Mouse (Mus musculus) limb, embryonic 14.5 days (tissue): ENCODE measurements around the gene Lypla2. TPM values are rescaled to one million over a fixed set of nuclear protein-coding genes. Genes with fewer than 3 reads are reported as not detected.

Experiments used
- ATAC-seq: fragments of 200-750 bp; cut with Nextera tagmentation; 2 replicates; pipeline ENCODE4 v1.8.0; 2017; ENCODE audit warnings: low read depth, moderate number of reproducible peaks, moderate TSS enrichment; ENCODE audit not compliant: low FRiP score
- DNase-seq: peaks from one replicate; pipeline ENCODE4 v3.0.0-alpha.2; 2015; ENCODE audit warnings: low spot score
- H3K27ac ChIP-seq: fragments of 300-500 bp; sonication (generic); replicated peaks from 2 replicates; pipeline ENCODE4 v1.5.1; 2014; ENCODE audit warnings: low read depth, mild to moderate bottlenecking, low read length, moderate library complexity, mixed read lengths
- H3K27me3 ChIP-seq: fragments of 300-500 bp; sonication (generic); 2 replicates; pipeline ENCODE4 v1.6.1; 2014; ENCODE audit warnings: low read length, mixed read lengths; ENCODE audit not compliant: control insufficient read depth, insufficient read depth
- H3K36me3 ChIP-seq: fragments of 300-500 bp; sonication (generic); 2 replicates; pipeline ENCODE4 v1.6.1; 2014; ENCODE audit warnings: mild to moderate bottlenecking, low read length, moderate library complexity, mixed read lengths; ENCODE audit not compliant: control insufficient read depth, insufficient read depth
- H3K4me1 ChIP-seq: fragments of 300-500 bp; sonication (generic); 2 replicates; pipeline ENCODE4 v1.6.1; 2014; ENCODE audit warnings: antibody characterized with exemption, low read length, mixed read lengths; ENCODE audit not compliant: control insufficient read depth, insufficient read depth
- H3K4me2 ChIP-seq: fragments of 300-500 bp; sonication (generic); replicated peaks from 2 replicates; pipeline ENCODE4 v1.6.1; 2014; ENCODE audit warnings: low read depth, mild to moderate bottlenecking, low read length, moderate library complexity; ENCODE audit not compliant: severe bottlenecking
- H3K4me3 ChIP-seq: fragments of 300-500 bp; sonication (generic); replicated peaks from 2 replicates; pipeline ENCODE4 v1.5.1; 2014; ENCODE audit warnings: low read length
- H3K9ac ChIP-seq: fragments of 300-500 bp; sonication (generic); 2 replicates; pipeline ENCODE4 v1.6.1; 2014; ENCODE audit warnings: mild to moderate bottlenecking, low read depth, low read length, moderate library complexity; ENCODE audit not compliant: severe bottlenecking
- H3K9me3 ChIP-seq: fragments of 300-500 bp; sonication (generic); 2 replicates; pipeline ENCODE4 v1.6.1; 2016; ENCODE audit warnings: low read length; ENCODE audit not compliant: control insufficient read depth
- POLR2A ChIP-seq: fragments of 200-500 bp; IDR thresholded peaks from 2 replicates; pipeline ENCODE4 v1.8.0; 2012; ENCODE audit warnings: inconsistent platforms, mild to moderate bottlenecking, moderate library complexity, borderline replicate concordance; ENCODE audit not compliant: insufficient read depth, insufficient read length; ENCODE audit errors: extremely low read depth
- WGBS: fragments of 180-500 bp; shearing (Covaris S2); extraction: QIAGEN DNeasy Blood & Tissue Kit; methylation state at CpG from one replicate; pipeline ENCODE4 v1.1.7; 2014; 5-methylcytosine and 5-hydroxymethylcytosine counted together
- polyA plus RNA-seq, 2 experiments: library from polyadenylated mRNA; depleted of rRNA in 1 of 2; stranded (reverse) in 1 of 2; unstranded in 1 of 2; fragments of >200 nt; fragmentation: Nextera tagmentation in 1 of 2; extraction: Ambion mirVana in 1 of 2; gene quantifications; 2 replicates each; pipeline versions ENCODE4 v1.2.1 to v1.2.3; 2012 to 2014

Gene Lypla2
- polyA plus RNA-seq, 2 experiments, result 105 to 106 TPM

DNA sequence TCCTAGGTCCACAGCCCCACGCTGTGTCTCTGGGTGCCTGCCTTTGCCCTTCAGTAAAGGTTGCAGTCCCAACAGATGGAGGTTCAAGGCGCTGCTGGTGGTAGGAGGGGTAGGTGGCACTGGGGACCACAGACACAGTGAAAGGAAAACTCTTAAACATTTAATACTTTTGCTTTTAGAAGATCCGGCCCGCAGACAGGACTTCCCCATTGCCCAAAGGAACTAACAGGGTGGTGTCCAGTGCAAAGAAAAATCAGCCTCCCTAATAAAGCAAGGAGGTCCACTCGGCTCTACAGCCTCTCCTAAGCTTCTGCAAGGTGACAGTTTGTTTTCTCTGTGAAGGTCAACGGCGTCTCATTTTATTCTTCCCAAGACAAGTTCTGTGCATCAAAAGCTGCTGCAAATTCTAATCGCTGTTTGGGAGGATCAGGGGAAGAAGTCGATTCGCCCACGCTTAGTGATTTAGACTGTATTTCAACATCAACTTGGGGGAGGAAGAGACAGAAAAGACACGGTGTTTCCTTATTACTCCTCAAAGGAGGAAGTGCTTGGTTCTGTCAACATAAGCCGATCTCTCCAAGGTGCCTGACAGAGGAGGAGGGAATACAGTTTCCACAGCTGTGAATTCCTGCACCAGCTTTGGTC is 53.7 kb downstream of the Lypla2 start:
- Histone ChIP-seq H3K27ac (no peak overlapping the region), H3K27me3 (no peaks in the 10 kb centered on the region), H3K4me2 (no peak overlapping the region), H3K4me3 (no peak overlapping the region), H3K36me3 (peaks cover 5% of the 10 kb centered on the region; the same call in 1 of the 2 replicates), H3K9me3 (no peaks in the 10 kb centered on the region), H3K4me1 (peaks cover 8% of the 10 kb centered on the region; the same call in 1 of the 2 replicates), H3K9ac (no peak overlapping the region)
- no peak for TF ChIP-seq POLR2A
- DNase-seq (no peak), ATAC-seq (no peak)
- 83% methylated on average over 13 of the region's 13 CpGs for WGBS

Other genes with a start within 250 kb of the Lypla2 start
- gene Il22ra1, start 244.5 kb downstream of the Lypla2 start, polyA plus RNA-seq (2012; rRNA removed), result 1.2 and 1.6 TPM in 2 replicates
- gene Il22ra1, start 244.5 kb downstream of the Lypla2 start, polyA plus RNA-seq (2014; fragmentation: Nextera tagmentation; extraction: Ambion mirVana), result 0.79 and 1.2 TPM in 2 replicates
- 8.1 and 12.7 TPM in 2 replicates for gene Myom3, start 212.9 kb downstream of the Lypla2 start, polyA plus RNA-seq (2012; rRNA removed)
- gene Myom3, start 212.9 kb downstream of the Lypla2 start, polyA plus RNA-seq (2014; fragmentation: Nextera tagmentation; extraction: Ambion mirVana), result 2.5 and 5.0 TPM in 2 replicates
- 139 and 145 TPM in 2 replicates for gene Srsf10, start 116.9 kb downstream of the Lypla2 start, polyA plus RNA-seq (2012; rRNA removed)
- 258 and 273 TPM in 2 replicates for gene Srsf10, start 116.9 kb downstream of the Lypla2 start, polyA plus RNA-seq (2014; fragmentation: Nextera tagmentation; extraction: Ambion mirVana)
- gene Pnrc2, start 98.8 kb downstream of the Lypla2 start, polyA plus RNA-seq (2012; rRNA removed), result 105 and 106 TPM in 2 replicates
- gene Pnrc2, start 98.8 kb downstream of the Lypla2 start, polyA plus RNA-seq (2014; fragmentation: Nextera tagmentation; extraction: Ambion mirVana), result 165 and 178 TPM in 2 replicates
- 0.70 TPM in 2 replicates for gene Cnr2, start 77.2 kb downstream of the Lypla2 start, polyA plus RNA-seq (2012; rRNA removed)
- 0.57 and 0.94 TPM in 2 replicates for gene Cnr2, start 77.2 kb downstream of the Lypla2 start, polyA plus RNA-seq (2014; fragmentation: Nextera tagmentation; extraction: Ambion mirVana)
- gene Fuca1, start 51.9 kb downstream of the Lypla2 start, polyA plus RNA-seq (2012; rRNA removed), result 45.6 and 50.1 TPM in 2 replicates
- 80.8 and 92.8 TPM in 2 replicates for gene Fuca1, start 51.9 kb downstream of the Lypla2 start, polyA plus RNA-seq (2014; fragmentation: Nextera tagmentation; extraction: Ambion mirVana)
- 60.8 and 69.7 TPM in 2 replicates for gene Hmgcl, start 26.2 kb downstream of the Lypla2 start, polyA plus RNA-seq (2012; rRNA removed)
- gene Hmgcl, start 26.2 kb downstream of the Lypla2 start, polyA plus RNA-seq (2014; fragmentation: Nextera tagmentation; extraction: Ambion mirVana), result 93.4 and 97.6 TPM in 2 replicates
- gene Gale, start 8.9 kb downstream of the Lypla2 start, polyA plus RNA-seq (2012; rRNA removed), result 83.7 and 101 TPM in 2 replicates
- 52.0 and 59.3 TPM in 2 replicates for gene Gale, start 8.9 kb downstream of the Lypla2 start, polyA plus RNA-seq (2014; fragmentation: Nextera tagmentation; extraction: Ambion mirVana)
- 49.1 and 50.2 TPM in 2 replicates for gene Pithd1, start 14.6 kb upstream of the Lypla2 start, polyA plus RNA-seq (2012; rRNA removed)
- 52.6 and 59.9 TPM in 2 replicates for gene Pithd1, start 14.6 kb upstream of the Lypla2 start, polyA plus RNA-seq (2014; fragmentation: Nextera tagmentation; extraction: Ambion mirVana)
- gene Eloa, start 49.1 kb upstream of the Lypla2 start, polyA plus RNA-seq (2012; rRNA removed), result 21.6 and 28.1 TPM in 2 replicates
- gene Eloa, start 49.1 kb upstream of the Lypla2 start, polyA plus RNA-seq (2014; fragmentation: Nextera tagmentation; extraction: Ambion mirVana), result 50.5 and 50.8 TPM in 2 replicates
- gene Rpl11, start 80.8 kb upstream of the Lypla2 start, polyA plus RNA-seq (2012; rRNA removed), result 1,058 and 1,343 TPM in 2 replicates
- 547 and 591 TPM in 2 replicates for gene Rpl11, start 80.8 kb upstream of the Lypla2 start, polyA plus RNA-seq (2014; fragmentation: Nextera tagmentation; extraction: Ambion mirVana)
- 417 and 561 TPM in 2 replicates for gene Id3, start 170.9 kb upstream of the Lypla2 start, polyA plus RNA-seq (2012; rRNA removed)
- gene Id3, start 170.9 kb upstream of the Lypla2 start, polyA plus RNA-seq (2014; fragmentation: Nextera tagmentation; extraction: Ambion mirVana), result 500 and 565 TPM in 2 replicates
- 8.9 and 9.4 TPM in 2 replicates for gene E2f2, start 199.8 kb upstream of the Lypla2 start, polyA plus RNA-seq (2012; rRNA removed)
- gene E2f2, start 199.8 kb upstream of the Lypla2 start, polyA plus RNA-seq (2014; fragmentation: Nextera tagmentation; extraction: Ambion mirVana), result 5.9 and 6.8 TPM in 2 replicates
- gene Asap3, start 233.7 kb upstream of the Lypla2 start, polyA plus RNA-seq (2012; rRNA removed), result 22.9 and 26.6 TPM in 2 replicates
- gene Asap3, start 233.7 kb upstream of the Lypla2 start, polyA plus RNA-seq (2014; fragmentation: Nextera tagmentation; extraction: Ambion mirVana), result 12.0 and 14.6 TPM in 2 replicates